Mouse (Mus musculus) heart, embryonic 14.5 days (tissue): Measurements from ENCODE around the gene Olfr747. TPM values are rescaled to one million over a fixed set of nuclear protein-coding genes. Genes with fewer than 3 reads are reported as not detected.
"Not testable (repeated sequence)": the region's sequence is repeated elsewhere in the genome, so short reads cannot be mapped to it uniquely, and the experiment has no call there.

ENCODE experiments used
- ATAC-seq: fragments of 200-750 bp; cut with Nextera tagmentation; 2 replicates; pipeline ENCODE4 v1.8.0; 2017; ENCODE audit warnings: low read depth, moderate TSS enrichment; ENCODE audit not compliant: insufficient number of reproducible peaks, insufficient read depth, low FRiP score
- H3K27ac ChIP-seq, 2 experiments: fragments of 200-500 bp in 1 of 2; fragments of 300-500 bp in 1 of 2; sonication (generic) in 1 of 2; replicated peaks in 1 of 2; 2 replicates each; pipeline ENCODE4 v1.5.1; 2012 to 2014; ENCODE audit warnings: low read depth in 2 of 2, low read length in 2 of 2, control low read depth in 1 of 2, mild to moderate bottlenecking in 1 of 2, mixed read lengths in 1 of 2; ENCODE audit not compliant: control insufficient read depth in 1 of 2, insufficient read depth in 1 of 2
- H3K27me3 ChIP-seq: fragments of 300-500 bp; sonication (generic); 2 replicates; pipeline ENCODE4 v1.6.1; 2014; ENCODE audit warnings: mild to moderate bottlenecking, low read length, control low read depth; ENCODE audit not compliant: control insufficient read depth, insufficient read depth
- H3K36me3 ChIP-seq: fragments of 300-500 bp; sonication (generic); 2 replicates; pipeline ENCODE4 v1.6.1; 2014; ENCODE audit warnings: mild to moderate bottlenecking, control low read depth, low read length, mixed read lengths; ENCODE audit not compliant: control insufficient read depth, insufficient read depth
- H3K4me1 ChIP-seq, 2 experiments: fragments of 200-500 bp in 1 of 2; fragments of 300-500 bp in 1 of 2; sonication (generic) in 1 of 2; 2 replicates each; pipeline ENCODE4 v1.6.1; 2012 to 2014; ENCODE audit warnings: low read length in 2 of 2, control low read depth in 1 of 2, mixed read lengths in 1 of 2; ENCODE audit not compliant: control insufficient read depth in 2 of 2, insufficient read depth in 2 of 2
- H3K4me2 ChIP-seq: fragments of 300-500 bp; sonication (generic); 2 replicates; pipeline ENCODE4 v1.6.1; 2014; ENCODE audit warnings: mild to moderate bottlenecking, low read length
- H3K4me3 ChIP-seq, 2 experiments: fragments of 200-500 bp in 1 of 2; fragments of 300-500 bp in 1 of 2; sonication (generic) in 1 of 2; 2 replicates each; pipeline ENCODE4 v1.5.1; 2012 to 2014; ENCODE audit warnings: low read length in 2 of 2, mild to moderate bottlenecking in 2 of 2, control low read depth in 1 of 2, low read depth in 1 of 2, moderate library complexity in 1 of 2; ENCODE audit not compliant: control insufficient read depth in 1 of 2, insufficient read depth in 1 of 2
- H3K9ac ChIP-seq: fragments of 300-500 bp; sonication (generic); 2 replicates; pipeline ENCODE4 v1.6.1; 2014; ENCODE audit warnings: mild to moderate bottlenecking, low read length
- H3K9me3 ChIP-seq: fragments of 300-500 bp; sonication (generic); 2 replicates; pipeline ENCODE4 v1.6.1; 2016; ENCODE audit warnings: low read length, control low read depth; ENCODE audit not compliant: control insufficient read depth
- WGBS: fragments of 180-500 bp; shearing (Covaris S2); extraction: QIAGEN DNeasy Blood & Tissue Kit; methylation state at CpG from one replicate; pipeline ENCODE4 v1.1.7; 2014; 5-methylcytosine and 5-hydroxymethylcytosine counted together
- polyA plus RNA-seq: library from polyadenylated mRNA; unstranded; fragments of >200 nt; fragmentation: Nextera tagmentation; extraction: Ambion mirVana; gene quantifications from 2 replicates; pipeline ENCODE4 v1.2.1, GENCODE M21; 2014

The Olfr747 gene
- polyA plus RNA-seq: not detected in 2 replicates

GRCm38 (mm10) chr14:50693106-50693505, at the start of gene Olfr747:
TSS of gene Olfr747 (minus strand) at chr14:50693206.
- ATAC-seq: no peak

DNA sequence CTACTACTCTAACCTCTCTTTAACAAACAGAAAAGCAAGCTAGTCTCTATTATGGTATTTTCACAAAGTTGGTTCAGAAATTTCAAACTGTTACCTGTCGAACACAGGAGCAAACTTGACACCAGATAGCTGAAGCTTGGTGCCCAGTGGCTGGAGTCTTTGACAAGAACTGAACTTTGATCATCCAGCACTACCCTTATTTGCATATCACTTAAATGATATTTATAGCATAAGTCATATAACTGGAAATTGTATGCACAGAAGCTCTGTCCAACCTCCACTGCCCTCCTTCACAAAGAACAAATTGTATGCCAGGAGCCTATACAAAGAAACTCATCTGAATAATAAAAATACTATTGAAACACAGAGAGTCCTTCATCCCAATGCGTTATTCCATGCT, 48.6 kb upstream of the Olfr747 start:
- Histone ChIP-seq H3K4me1 (no peaks in the 10 kb centered on the region), H3K4me2 (no peak overlapping the region), H3K9me3 (no peaks in the 10 kb centered on the region), H3K36me3 (no peaks in the 10 kb centered on the region), H3K27ac (no peak overlapping the region), H3K27me3 (no peaks in the 10 kb centered on the region), H3K4me3 (no peak overlapping the region), H3K9ac (no peak overlapping the region)
- WGBS: 63% methylated on average over 2 of the region's 2 CpGs
- ATAC-seq: no peak

More at GRCm38 (mm10) chr14:50693106-50693505, at the start of gene Olfr747:
- Histone ChIP-seq H3K36me3 (no peaks in the 10 kb centered on the region), H3K4me3 (no peak within 1 kb of the TSS), H3K27ac (no peak within 1 kb of the TSS), H3K9me3 (no peaks in the 10 kb centered on the region), H3K27me3 (no peaks in the 10 kb centered on the region), H3K4me2 (no peak within 1 kb of the TSS), H3K4me1 (no peaks in the 10 kb centered on the region), H3K9ac (no peak within 1 kb of the TSS)
- 78% methylated on average over 3 of the region's 3 CpGs for WGBS

GRCm38 (mm10) chr14:50740334-50740733, 47.3 kb upstream of the Olfr747 start:
- H3K4me2 ChIP-seq: no peak overlapping the region
- no peak for ATAC-seq
- H3K4me1 ChIP-seq: no peaks in the 10 kb centered on the region
- H3K36me3 ChIP-seq: no peaks in the 10 kb centered on the region
- no peak overlapping the region for H3K4me3 ChIP-seq
- no peaks in the 10 kb centered on the region for H3K27me3 ChIP-seq
- no peak overlapping the region for H3K9ac ChIP-seq
- H3K27ac ChIP-seq: no peak overlapping the region
- 59% methylated on average over 2 of the region's 2 CpGs for WGBS
- no peaks in the 10 kb centered on the region for H3K9me3 ChIP-seq

GRCm38 (mm10) chr14:50722371-50722770, 29.4 kb upstream of the Olfr747 start:
- H3K4me1 ChIP-seq, ATAC-seq, H3K27ac ChIP-seq, H3K4me2 ChIP-seq, H3K27me3 ChIP-seq, H3K36me3 ChIP-seq, H3K4me3 ChIP-seq, H3K9ac ChIP-seq: not testable (repeated sequence)
- H3K9me3 ChIP-seq: peaks cover 11% of the 10 kb centered on the region; the same call in 1 of the 2 replicates
- 87% methylated on average over 3 of the region's 4 CpGs for WGBS

DNA sequence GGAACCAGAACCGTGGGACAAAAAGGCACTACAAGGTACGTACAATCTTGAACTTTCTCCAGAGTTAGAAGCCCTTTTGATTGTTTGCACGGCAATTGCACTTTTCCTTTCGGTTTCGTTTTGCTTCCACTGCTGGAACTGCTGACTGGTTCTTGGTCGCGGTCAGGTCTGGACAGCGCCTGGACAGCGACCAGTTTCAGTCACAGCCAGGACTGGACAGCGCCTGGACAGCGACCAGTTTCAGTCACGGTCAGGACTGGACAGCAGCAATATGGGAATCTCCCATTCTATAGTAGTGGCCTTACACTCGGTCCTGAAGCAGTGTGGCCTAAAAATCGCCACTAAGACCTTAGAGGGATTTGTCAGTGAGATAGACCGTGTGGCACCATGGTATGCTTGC, 26.9 kb upstream of the Olfr747 start:
- H3K4me2 ChIP-seq, H3K27ac ChIP-seq, H3K4me3 ChIP-seq, H3K36me3 ChIP-seq, H3K27me3 ChIP-seq, H3K4me1 ChIP-seq, H3K9ac ChIP-seq, ATAC-seq: not testable (repeated sequence)
- peaks cover 21% of the 10 kb centered on the region; the same call in 1 of the 2 replicates for H3K9me3 ChIP-seq
- WGBS: 85% methylated on average over 15 of the region's 15 CpGs

GRCm38 (mm10) chr14:50707073-50707472, 14.1 kb upstream of the Olfr747 start, which contains the start of gene Olfr748:
TSS of gene Olfr748 (plus strand) at chr14:50707373.
- Histone ChIP-seq H3K4me2 (no peak within 1 kb of the TSS), H3K4me3 (no peak within 1 kb of the TSS), H3K9me3 (0 out of 2 replicates have a peak, but pooled peaks cover 2% of the 10 kb centered on the region), H3K4me1 (no peaks in the 10 kb centered on the region), H3K36me3 (no peaks in the 10 kb centered on the region), H3K27ac (no peak within 1 kb of the TSS), H3K27me3 (no peaks in the 10 kb centered on the region), H3K9ac (no peak within 1 kb of the TSS)
- ATAC-seq: no peak
- 61% methylated on average over 1 of the region's 1 CpGs for WGBS

DNA sequence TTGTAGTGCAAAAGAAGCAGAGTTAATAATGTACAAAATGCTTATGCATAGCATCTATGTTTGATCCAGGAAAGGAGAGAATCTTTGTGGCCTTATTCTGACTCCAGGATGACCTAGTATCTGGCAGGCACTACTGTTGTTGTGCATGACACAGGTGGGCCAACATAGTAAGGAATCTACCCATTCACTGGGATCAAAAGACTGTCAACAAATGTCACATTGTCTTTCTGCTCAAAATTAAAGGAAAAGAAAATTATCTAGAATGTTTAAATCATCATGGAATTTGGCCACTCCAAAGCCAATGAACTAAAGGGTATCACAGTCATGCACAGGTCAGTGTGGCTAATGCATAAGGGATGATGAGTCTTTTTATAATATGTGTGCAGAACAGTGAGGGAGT, 46.2 kb downstream of the Olfr747 start, which contains the start of gene Olfr746:
Olfr746 (plus strand) TSS at position 301 of the 400 bp plus-strand sequence.
- Histone ChIP-seq H3K4me1 (no peaks in the 10 kb centered on the region), H3K9me3 (no peaks in the 10 kb centered on the region), H3K27ac (no peak within 1 kb of the TSS), H3K9ac (no peak within 1 kb of the TSS), H3K4me3 (no peak within 1 kb of the TSS), H3K27me3 (no peaks in the 10 kb centered on the region), H3K36me3 (no peaks in the 10 kb centered on the region), H3K4me2 (no peak within 1 kb of the TSS)
- no peak for ATAC-seq

DNA sequence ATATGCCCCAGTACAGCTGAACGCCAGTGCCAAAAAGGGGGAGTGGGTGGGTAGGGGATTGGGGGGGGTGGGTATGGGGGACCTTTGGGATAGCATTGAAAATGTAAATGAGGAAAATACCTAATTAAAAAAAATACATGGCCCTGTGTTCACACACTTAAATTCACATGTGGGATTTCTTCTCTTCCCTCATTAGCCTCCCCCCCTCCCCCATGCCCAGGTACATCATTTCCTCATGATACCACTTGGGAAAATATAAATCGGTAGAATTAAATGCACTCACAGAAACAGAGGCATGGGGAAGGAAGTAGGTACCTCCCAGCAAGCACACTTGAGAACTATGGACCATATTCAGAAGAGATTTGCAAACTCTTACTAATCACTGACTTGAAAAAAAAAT, 53.9 kb downstream of the Olfr747 start, which contains the start of gene Olfr745:
Olfr745 (plus strand) TSS at position 301 of the 400 bp plus-strand sequence.
- 75% methylated on average over 2 of the region's 2 CpGs for WGBS
- Histone ChIP-seq H3K9ac (no peak within 1 kb of the TSS), H3K4me1 (no peaks in the 10 kb centered on the region), H3K9me3 (peaks cover 3% of the 10 kb centered on the region; the same call in 1 of the 2 replicates), H3K36me3 (no peaks in the 10 kb centered on the region), H3K27me3 (no peaks in the 10 kb centered on the region), H3K4me3 (no peak within 1 kb of the TSS), H3K4me2 (no peak within 1 kb of the TSS), H3K27ac (no peak within 1 kb of the TSS)
- ATAC-seq: no peak
